Mouse (Mus musculus) MEL (cell line): ENCODE results near the gene Tnfrsf1b.

Experiments used
- CTCF ChIP-seq, 3 experiments: IDR thresholded peaks in 2 of 3; conservative IDR thresholded peaks in 1 of 3; 2 replicates each; pipeline ENCODE4 v1.5.1; 2011 to 2012; ENCODE audit warnings: low read length in 3 of 3, low read depth in 2 of 3, mild to moderate bottlenecking in 2 of 3, improper control_type of control experiment in 1 of 3, inconsistent platforms in 1 of 3, mixed read lengths in 1 of 3, moderate library complexity in 1 of 3; ENCODE audit not compliant: control insufficient read depth in 1 of 3, insufficient read depth in 1 of 3, poor library complexity in 1 of 3, severe bottlenecking in 1 of 3
- EP300 ChIP-seq, 2 experiments: IDR thresholded peaks; 2 replicates each; pipeline ENCODE4 v1.6.1; 2011; ENCODE audit warnings: improper control_type of control experiment in 2 of 2, low read length in 2 of 2, low read depth in 1 of 2, mild to moderate bottlenecking in 1 of 2
- MEF2A ChIP-seq: IDR thresholded peaks from 2 replicates; pipeline ENCODE4 v1.6.1; 2014; ENCODE audit warnings: low read depth, mild to moderate bottlenecking, inconsistent platforms, low read length, improper control_type of control experiment; ENCODE audit not compliant: poor library complexity, insufficient replicate concordance, severe bottlenecking; ENCODE audit errors: extremely low read depth
- MYB ChIP-seq: IDR thresholded peaks from 2 replicates; pipeline ENCODE4 v1.6.1; 2011; ENCODE audit warnings: mild to moderate bottlenecking, low read depth, low read length, improper control_type of control experiment
- POLR2A ChIP-seq, 2 experiments: IDR thresholded peaks; 2 replicates each; pipeline ENCODE4 v1.6.1; 2011 to 2012; ENCODE audit warnings: low read length in 2 of 2, mild to moderate bottlenecking in 2 of 2, control low read depth in 1 of 2, improper control_type of control experiment in 1 of 2, low read depth in 1 of 2, moderate library complexity in 1 of 2; ENCODE audit not compliant: control insufficient read depth in 1 of 2, insufficient read depth in 1 of 2, poor library complexity in 1 of 2
- SMC3 ChIP-seq: IDR thresholded peaks from 2 replicates; pipeline ENCODE4 v1.6.1; 2011; ENCODE audit warnings: low read depth, low read length, improper control_type of control experiment
- ZMIZ1 ChIP-seq: IDR thresholded peaks from 2 replicates; pipeline ENCODE4 v1.6.1; 2012; ENCODE audit warnings: low read depth, mild to moderate bottlenecking, inconsistent platforms, low read length, improper control_type of control experiment, moderate library complexity
- ZNF384 ChIP-seq: IDR thresholded peaks from 2 replicates; pipeline ENCODE4 v1.6.1; 2012; ENCODE audit warnings: low read depth, mild to moderate bottlenecking, inconsistent platforms, low read length, improper control_type of control experiment

- TF ChIP-seq POLR2A (IDR thresholded peaks at IDR 0.05; ENCODE audit: control insufficient read depth in 1 of 2, insufficient read depth in 1 of 2, low read depth in 1 of 2, low read length in 2 of 2, poor library complexity in 1 of 2) (no peak), MEF2A (no peak), ZMIZ1 (no peak), CTCF (IDR thresholded peaks at IDR 0.05 in 2 of 3, conservative IDR thresholded peaks at IDR 0.05 in 1 of 3; ENCODE audit: control insufficient read depth in 1 of 3, insufficient read depth in 1 of 3, low read depth in 2 of 3, low read length in 3 of 3, poor library complexity in 1 of 3, severe bottlenecking in 1 of 3) (no peak), ZNF384 (no peak), SMC3 (no peak), EP300 (IDR thresholded peaks at IDR 0.05; ENCODE audit: low read depth in 1 of 2, low read length in 2 of 2) (no peak), MYB (no peak)
Observed at GRCm38 (mm10) chr4:145220001-145220400, 26.7 kb downstream of the Tnfrsf1b start.
